Mouse (Mus musculus) small intestine, adult 2 months (tissue): ENCODE measurements around the gene Sgk1.

ENCODE experiments used
- CTCF ChIP-seq: fragments of 200-500 bp; IDR thresholded peaks from 2 replicates; pipeline ENCODE4 v1.5.1; 2012; ENCODE audit warnings: low read depth, mild to moderate bottlenecking, control low read depth, inconsistent platforms, low read length, moderate library complexity, mixed read lengths; ENCODE audit not compliant: insufficient replicate concordance, insufficient read length; ENCODE audit errors: extremely low read depth
- POLR2A ChIP-seq: fragments of 200-500 bp; IDR thresholded peaks from 2 replicates; pipeline ENCODE4 v1.6.1; 2012; ENCODE audit warnings: low read depth, mild to moderate bottlenecking, control low read depth, inconsistent platforms, low read length, moderate library complexity

DNA sequence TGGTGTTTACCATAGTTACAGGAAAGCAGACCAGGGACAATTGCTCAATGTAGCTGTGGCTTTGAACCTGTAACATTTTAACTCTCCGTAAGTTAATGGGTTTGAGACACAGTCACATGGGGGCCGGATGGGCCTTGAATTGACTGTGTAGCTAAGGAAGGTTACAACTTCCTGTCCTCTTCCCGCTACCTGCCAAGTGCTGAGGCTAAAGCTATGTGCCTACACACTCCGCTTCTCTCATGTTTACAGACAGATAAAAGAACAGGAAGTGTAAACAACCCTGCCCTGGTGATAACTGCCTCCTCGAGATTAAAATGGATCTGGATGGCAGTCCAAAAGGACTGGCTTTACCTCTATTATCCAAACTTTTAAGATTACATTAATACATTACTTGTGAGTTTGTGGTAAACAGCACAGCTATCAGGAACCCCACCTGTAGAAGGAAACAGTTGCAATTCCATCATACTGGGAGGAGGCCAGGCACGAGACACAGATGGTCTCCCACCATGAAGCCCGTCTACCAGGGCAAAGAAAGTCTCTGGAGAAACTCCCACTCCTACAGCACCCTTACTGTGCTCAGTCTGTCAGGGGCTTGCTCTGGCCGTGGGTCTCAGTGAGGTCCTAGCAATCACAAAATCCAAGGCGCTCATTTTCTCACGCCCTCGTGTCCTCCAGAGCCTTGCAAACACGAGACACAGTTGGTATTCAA is 54.7 kb downstream of the Sgk1 start:
- no peak for TF ChIP-seq POLR2A
- TF ChIP-seq CTCF = no peak
